Mouse (Mus musculus) C2C12 (cell line): ENCODE data around the gene Arl15.

ENCODE experiments used
- CEBPB ChIP-seq: IDR thresholded peaks from one replicate; pipeline ENCODE4 v1.6.1; 2011; ENCODE audit warnings: low read depth, mild to moderate bottlenecking, control low read depth, moderate library complexity
- CTCF ChIP-seq: IDR thresholded peaks from one replicate; pipeline ENCODE4 v1.5.1; 2011; ENCODE audit not compliant: control insufficient read depth, insufficient read depth, insufficient read length

DNA sequence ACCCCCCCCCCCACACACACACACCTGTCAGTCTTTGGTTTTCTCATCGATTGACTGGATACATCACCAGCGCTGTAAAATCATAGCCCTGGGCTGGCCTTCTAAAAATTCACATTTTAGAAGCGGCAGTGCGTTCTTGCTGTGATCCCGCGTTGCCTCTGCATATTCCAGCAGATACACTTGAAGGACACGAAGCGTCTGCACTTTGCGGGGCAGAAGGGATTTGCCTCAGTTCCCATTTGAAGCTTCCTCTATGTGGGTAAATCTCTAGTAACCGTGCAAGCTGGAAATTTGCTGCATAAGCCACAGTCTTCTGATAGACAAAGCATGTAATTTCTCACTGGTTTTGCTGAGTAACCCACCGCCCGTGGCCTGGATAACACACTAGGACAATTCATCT lies 84.3 kb downstream of the Arl15 start:
- TF ChIP-seq CEBPB, result no peak
- TF ChIP-seq CTCF, result no peak
